Mouse (Mus musculus): ENCODE data around the gene Tbxa2r. TPM values are rescaled to one million over a fixed set of nuclear protein-coding genes. Genes with fewer than 3 reads are reported as not detected.

The Tbxa2r gene
- polyA plus RNA-seq, 1 experiment, result 0.16 TPM

DNA sequence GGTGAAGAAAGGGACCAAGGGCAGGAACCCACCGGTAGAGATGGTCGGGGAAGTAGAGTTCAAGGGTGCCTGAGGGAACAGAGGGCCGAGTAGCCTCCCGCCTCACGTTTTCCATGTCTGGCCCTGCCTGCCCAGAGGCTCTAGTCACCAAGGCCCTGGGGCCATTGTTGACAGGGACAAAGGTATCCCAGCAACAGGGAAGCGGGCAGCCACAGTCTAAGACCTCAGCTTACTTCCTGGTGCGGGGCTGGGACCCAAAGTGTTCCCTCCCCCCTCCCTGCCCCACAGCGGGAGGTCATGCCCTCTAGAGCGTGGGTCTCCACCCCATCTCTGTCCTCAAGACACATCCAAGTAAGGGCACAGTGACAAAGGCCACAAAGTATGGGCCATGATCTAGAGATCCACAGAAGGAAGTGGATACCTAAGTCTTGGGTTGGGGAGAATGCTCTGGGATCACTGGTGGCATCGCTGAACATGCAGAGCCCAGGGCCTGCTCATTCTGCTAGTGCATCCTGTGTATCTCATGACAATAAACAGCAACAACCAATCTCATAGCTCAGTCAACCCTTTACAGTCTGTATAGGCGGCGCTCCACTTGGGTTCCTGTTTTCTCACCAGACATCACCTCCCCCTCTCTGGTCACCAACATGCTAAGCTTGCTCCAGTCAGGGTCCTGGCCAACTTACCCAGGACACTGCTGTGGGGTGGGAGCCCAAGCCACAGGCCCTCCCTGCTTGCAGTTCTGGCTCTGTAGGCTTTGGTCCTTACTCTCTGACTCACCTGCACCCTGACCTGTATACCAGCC lies 37.3 kb downstream of the Tbxa2r start, which contains the start of gene 4930404N11Rik:
4930404N11Rik (minus strand) TSS at position 145 of the 805 bp plus-strand sequence.
- H3K27me3 ChIP-seq (ENCODE audit: control insufficient read depth, insufficient read depth, insufficient read length), result no peaks in the 10 kb centered on the region

DNA sequence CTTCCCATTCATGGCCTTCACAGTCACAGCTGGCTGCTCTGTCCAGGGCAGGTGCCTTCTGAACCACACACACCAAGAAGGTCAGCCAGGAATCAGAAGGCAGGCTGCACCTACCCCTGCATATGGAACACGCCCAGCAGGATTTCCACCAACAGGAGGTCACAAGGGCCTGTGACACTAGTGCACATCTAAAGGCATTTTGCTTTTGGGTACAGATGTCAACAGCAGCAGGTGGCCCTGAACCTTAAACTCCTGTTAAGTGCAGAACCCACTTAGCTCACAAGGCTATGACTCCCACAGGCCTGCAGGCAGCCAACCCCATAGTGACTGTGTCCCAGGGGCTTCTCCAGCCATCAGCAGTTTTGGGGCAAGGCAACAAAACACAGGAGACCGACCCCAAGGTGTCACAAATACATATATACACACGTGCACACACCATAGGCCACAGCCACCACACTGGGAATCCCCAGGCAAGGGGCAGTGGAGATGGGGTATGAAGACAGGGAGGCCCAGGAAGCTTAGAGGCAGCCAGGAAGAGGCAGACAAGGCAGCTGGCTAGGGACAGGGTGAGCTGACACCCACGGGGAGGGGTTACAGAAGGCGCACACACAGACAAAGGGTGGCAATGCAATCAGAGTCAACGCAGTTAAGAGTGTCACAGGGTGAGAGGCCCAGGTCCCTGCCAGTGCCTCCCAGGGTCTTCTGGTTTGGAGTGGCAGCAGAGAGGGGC lies 38.1 kb downstream of the Tbxa2r start:
- Histone ChIP-seq H3K4me2 (ENCODE audit: low read depth) (no peak overlapping the region), H3ac (ENCODE audit: control insufficient read depth, insufficient read length) (no peak overlapping the region), H3K4me3 (no peak overlapping the region), H3K79me2 (ENCODE audit: control insufficient read depth, insufficient read depth) (no peaks in the 10 kb centered on the region), H3K27me3 (ENCODE audit: control insufficient read depth, insufficient read depth, insufficient read length) (no peaks in the 10 kb centered on the region), H3K36me3 (ENCODE audit: control insufficient read depth, insufficient read depth) (peaks cover 14% of the 10 kb centered on the region)
- TF ChIP-seq CEBPB (IDR thresholded peaks at IDR 0.05; ENCODE audit: insufficient read depth, poor library complexity, severe bottlenecking) (no peak), MYOG (IDR thresholded peaks at IDR 0.05; ENCODE audit: control insufficient read depth in 1 of 3, insufficient read depth in 1 of 3, insufficient read length in 2 of 3, low read depth in 2 of 3) (no peak), TCF3 (IDR thresholded peaks at IDR 0.05; ENCODE audit: insufficient read length, low read depth) (no peak), POLR2A (IDR thresholded peaks at IDR 0.05; ENCODE audit: insufficient read length, low read depth) (peak; percentile 35), MAX (IDR thresholded peaks at IDR 0.05; ENCODE audit: low read depth) (no peak), REST (IDR thresholded peaks at IDR 0.05; ENCODE audit: insufficient read depth, insufficient read length) (no peak), MYOD1 (IDR thresholded peaks at IDR 0.05; ENCODE audit: control insufficient read depth in 1 of 3, insufficient read length in 2 of 3, low read depth in 2 of 3) (no peak), TCF12 (IDR thresholded peaks at IDR 0.05; ENCODE audit: insufficient read depth, poor library complexity, severe bottlenecking) (no peak), POLR2AphosphoS2 (IDR thresholded peaks at IDR 0.05; ENCODE audit: insufficient read length, low read depth) (peak; percentile 80), SRF (IDR thresholded peaks at IDR 0.05; ENCODE audit: control insufficient read depth, insufficient read length, low read depth) (no peak), E2F4 (IDR thresholded peaks at IDR 0.05; ENCODE audit: insufficient read depth) (no peak), USF1 (IDR thresholded peaks at IDR 0.05; ENCODE audit: low read depth) (no peak)

More for the DNA sequence above, 37.3 kb downstream of the Tbxa2r start, which contains the start of gene 4930404N11Rik:
- Histone ChIP-seq H3K79me2 (ENCODE audit: control insufficient read depth, insufficient read depth) (no peaks in the 10 kb centered on the region), H3K4me2 (ENCODE audit: low read depth) (no peak within 1 kb of the TSS), H3K36me3 (ENCODE audit: control insufficient read depth, insufficient read depth) (peaks cover 14% of the 10 kb centered on the region), H3ac (ENCODE audit: control insufficient read depth, insufficient read length) (no peak within 1 kb of the TSS), H3K4me3 (no peak within 1 kb of the TSS)
- TF ChIP-seq TCF3 (IDR thresholded peaks at IDR 0.05; ENCODE audit: insufficient read length, low read depth) (no peak), POLR2AphosphoS2 (IDR thresholded peaks at IDR 0.05; ENCODE audit: insufficient read length, low read depth) (peak; percentile 83), TCF12 (IDR thresholded peaks at IDR 0.05; ENCODE audit: insufficient read depth, poor library complexity, severe bottlenecking) (no peak)

GRCm38 (mm10) chr10:81367207-81367495 lies 38.6 kb downstream of the Tbxa2r start:
- H3K4me2 ChIP-seq (ENCODE audit: low read depth), result no peak overlapping the region
- H3K36me3 ChIP-seq (ENCODE audit: control insufficient read depth, insufficient read depth), result peaks cover 14% of the 10 kb centered on the region
- H3K79me2 ChIP-seq (ENCODE audit: control insufficient read depth, insufficient read depth), result peaks cover 4% of the 10 kb centered on the region
- H3K27me3 ChIP-seq (ENCODE audit: control insufficient read depth, insufficient read depth, insufficient read length), result no peaks in the 10 kb centered on the region
- no peak overlapping the region for H3ac ChIP-seq (ENCODE audit: control insufficient read depth, insufficient read length)
- TF ChIP-seq CEBPB (IDR thresholded peaks at IDR 0.05; ENCODE audit: insufficient read depth, poor library complexity, severe bottlenecking) (no peak), SRF (IDR thresholded peaks at IDR 0.05; ENCODE audit: control insufficient read depth, insufficient read length, low read depth) (no peak), POLR2AphosphoS2 (IDR thresholded peaks at IDR 0.05; ENCODE audit: insufficient read length, low read depth) (peak; percentile 1), MYOD1 (IDR thresholded peaks at IDR 0.05; ENCODE audit: control insufficient read depth in 1 of 3, insufficient read length in 2 of 3, low read depth in 2 of 3) (no peak), MYOG (IDR thresholded peaks at IDR 0.05; ENCODE audit: control insufficient read depth in 1 of 3, insufficient read depth in 1 of 3, insufficient read length in 2 of 3, low read depth in 2 of 3) (peak in 1 of 3 experiments; percentile 13), E2F4 (IDR thresholded peaks at IDR 0.05; ENCODE audit: insufficient read depth) (no peak), REST (IDR thresholded peaks at IDR 0.05; ENCODE audit: insufficient read depth, insufficient read length) (no peak), POLR2A (IDR thresholded peaks at IDR 0.05; ENCODE audit: insufficient read length, low read depth) (peak; percentile 29), TCF3 (IDR thresholded peaks at IDR 0.05; ENCODE audit: insufficient read length, low read depth) (no peak), USF1 (IDR thresholded peaks at IDR 0.05; ENCODE audit: low read depth) (no peak), TCF12 (IDR thresholded peaks at IDR 0.05; ENCODE audit: insufficient read depth, poor library complexity, severe bottlenecking) (no peak), MAX (IDR thresholded peaks at IDR 0.05; ENCODE audit: low read depth) (no peak)
- H3K4me3 ChIP-seq, result no peak overlapping the region

- H3ac ChIP-seq (ENCODE audit: control insufficient read depth, insufficient read length), result no peak overlapping the region
- peaks cover 63% of the 10 kb centered on the region for H3K79me2 ChIP-seq (ENCODE audit: control insufficient read depth, insufficient read depth)
- H3K36me3 ChIP-seq (ENCODE audit: control insufficient read depth, insufficient read depth), result no peaks in the 10 kb centered on the region
- no peak for TF ChIP-seq E2F4 (IDR thresholded peaks at IDR 0.05; ENCODE audit: insufficient read depth)
- no peak for TF ChIP-seq SRF (IDR thresholded peaks at IDR 0.05; ENCODE audit: control insufficient read depth, insufficient read length, low read depth)
- no peak for TF ChIP-seq MYOD1 (IDR thresholded peaks at IDR 0.05; ENCODE audit: control insufficient read depth in 1 of 3, insufficient read length in 2 of 3, low read depth in 2 of 3)
- no peak for TF ChIP-seq MAX (IDR thresholded peaks at IDR 0.05; ENCODE audit: low read depth)
- no peak for TF ChIP-seq MYOG (IDR thresholded peaks at IDR 0.05; ENCODE audit: control insufficient read depth in 1 of 3, insufficient read depth in 1 of 3, insufficient read length in 2 of 3, low read depth in 2 of 3)
- TF ChIP-seq USF1 (IDR thresholded peaks at IDR 0.05; ENCODE audit: low read depth), result no peak
- TF ChIP-seq POLR2A (IDR thresholded peaks at IDR 0.05; ENCODE audit: insufficient read length, low read depth), result no peak
- TF ChIP-seq POLR2AphosphoS2 (IDR thresholded peaks at IDR 0.05; ENCODE audit: insufficient read length, low read depth), result no peak
- no peak for TF ChIP-seq TCF12 (IDR thresholded peaks at IDR 0.05; ENCODE audit: insufficient read depth, poor library complexity, severe bottlenecking)
- no peak for TF ChIP-seq CEBPB (IDR thresholded peaks at IDR 0.05; ENCODE audit: insufficient read depth, poor library complexity, severe bottlenecking)
- TF ChIP-seq TCF3 (IDR thresholded peaks at IDR 0.05; ENCODE audit: insufficient read length, low read depth), result no peak
- TF ChIP-seq REST (IDR thresholded peaks at IDR 0.05; ENCODE audit: insufficient read depth, insufficient read length), result no peak
- no peak overlapping the region for H3K4me2 ChIP-seq (ENCODE audit: low read depth)
- no peak overlapping the region for H3K4me3 ChIP-seq
- H3K27me3 ChIP-seq (ENCODE audit: control insufficient read depth, insufficient read depth, insufficient read length), result no peaks in the 10 kb centered on the region
Observed at GRCm38 (mm10) chr10:81375322-81375721, 46.8 kb downstream of the Tbxa2r start.
